Mouse (Mus musculus) limb, embryonic 10.5 days (tissue): ENCODE measurements at regions not wholly inside any gene's neighbourhood (a gene's known extent, or its start where the extent isn't known, plus 50 kb on each side); places are given as distances from the start of the nearest gene placed in this dataset.

Source experiments
- DNase-seq: peaks from one replicate; pipeline ENCODE4 v3.0.0-alpha.2; 2017; ENCODE audit warnings: low spot score
- H3K27ac ChIP-seq: fragments of 300-500 bp; sonication (generic); 2 replicates; pipeline ENCODE4 v1.5.1; 2016; ENCODE audit warnings: mild to moderate bottlenecking
- H3K27me3 ChIP-seq: fragments of 300-500 bp; sonication (generic); 2 replicates; pipeline ENCODE4 v1.6.1; 2016; ENCODE audit warnings: low read depth, mild to moderate bottlenecking; ENCODE audit not compliant: poor library complexity, severe bottlenecking
- H3K36me3 ChIP-seq: fragments of 300-500 bp; sonication (generic); 2 replicates; pipeline ENCODE4 v1.6.1; 2016; ENCODE audit warnings: mild to moderate bottlenecking, moderate library complexity
- H3K4me1 ChIP-seq: fragments of 300-500 bp; sonication (generic); 2 replicates; pipeline ENCODE4 v1.6.1; 2016
- H3K4me3 ChIP-seq: fragments of 300-500 bp; sonication (generic); 2 replicates; pipeline ENCODE4 v1.5.1; 2016; ENCODE audit warnings: mild to moderate bottlenecking, moderate library complexity
- H3K9me3 ChIP-seq: fragments of 300-500 bp; sonication (generic); replicated peaks from 2 replicates; pipeline ENCODE4 v1.6.1; 2016; ENCODE audit warnings: mild to moderate bottlenecking
- WGBS: fragments of 180-500 bp; shearing (Covaris S2); methylation state at CpG from one replicate; pipeline ENCODE4 v1.1.7; 2016; 5-methylcytosine and 5-hydroxymethylcytosine counted together

DNA sequence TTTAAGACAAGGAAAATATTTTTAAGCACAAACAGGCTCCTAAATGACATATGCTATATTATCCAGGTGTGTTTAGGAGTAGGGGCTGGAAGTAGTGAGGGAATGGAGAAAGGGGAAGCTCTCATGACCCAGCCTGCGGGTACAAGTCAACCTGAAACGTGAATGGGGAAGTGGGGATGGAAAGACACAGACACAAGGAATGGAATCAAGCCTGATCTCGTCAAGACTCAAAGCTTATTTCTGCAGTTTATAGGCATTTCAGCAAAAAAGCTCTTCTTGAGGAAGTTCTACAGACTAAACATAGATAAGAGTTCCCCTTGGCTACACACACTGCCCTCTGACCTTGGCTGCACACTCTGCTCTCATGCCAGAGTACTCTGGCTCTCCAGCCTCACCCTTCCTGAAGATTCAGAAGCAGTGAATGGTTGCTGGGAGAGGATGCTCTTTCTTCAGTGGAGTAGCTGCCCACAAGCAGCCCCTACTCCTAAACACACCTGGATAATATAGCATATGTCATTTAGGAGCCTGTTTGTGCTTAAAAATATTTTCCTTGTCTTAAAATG, 106.4 kb upstream of the Rrp15 start:
- H3K27ac ChIP-seq: no peak overlapping the region
- no peak for DNase-seq
- H3K4me3 ChIP-seq: no peak overlapping the region
- H3K4me1 ChIP-seq: no peaks in the 10 kb centered on the region
- H3K36me3 ChIP-seq: no peaks in the 10 kb centered on the region
- H3K27me3 ChIP-seq: no peaks in the 10 kb centered on the region
- WGBS: 80% methylated on average over 3 of the region's 3 CpGs
- no peaks in the 10 kb centered on the region for H3K9me3 ChIP-seq

DNA sequence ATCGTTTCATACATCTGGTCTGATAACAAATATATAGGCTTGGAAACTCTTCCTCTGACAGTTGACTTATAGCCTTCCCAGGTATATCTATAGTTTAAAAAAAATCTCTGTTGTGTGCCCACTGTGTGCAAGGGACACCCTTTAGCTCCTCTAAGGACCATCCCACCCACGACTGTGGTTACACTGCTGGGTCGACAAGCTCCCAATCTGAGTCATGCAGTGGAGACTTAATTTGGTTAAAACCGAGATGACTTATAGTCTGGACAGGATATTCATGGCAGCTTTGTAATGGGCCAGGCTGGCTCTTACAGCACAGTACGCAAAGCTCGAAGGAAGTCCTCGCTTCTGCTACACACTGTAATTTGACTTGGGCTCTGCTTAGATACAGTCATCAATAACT, 96.1 kb upstream of the Rrp15 start:
- peaks cover 16% of the 10 kb centered on the region; the same call in 1 of the 2 replicates for H3K27me3 ChIP-seq
- 89% methylated on average over 7 of the region's 7 CpGs for WGBS
- no peak for DNase-seq
- no peaks in the 10 kb centered on the region for H3K9me3 ChIP-seq
- H3K4me1 ChIP-seq: peaks cover 4% of the 10 kb centered on the region; the same call in 1 of the 2 replicates
- no peak overlapping the region for H3K4me3 ChIP-seq
- H3K27ac ChIP-seq: no peak overlapping the region
- H3K36me3 ChIP-seq: no peaks in the 10 kb centered on the region

DNA sequence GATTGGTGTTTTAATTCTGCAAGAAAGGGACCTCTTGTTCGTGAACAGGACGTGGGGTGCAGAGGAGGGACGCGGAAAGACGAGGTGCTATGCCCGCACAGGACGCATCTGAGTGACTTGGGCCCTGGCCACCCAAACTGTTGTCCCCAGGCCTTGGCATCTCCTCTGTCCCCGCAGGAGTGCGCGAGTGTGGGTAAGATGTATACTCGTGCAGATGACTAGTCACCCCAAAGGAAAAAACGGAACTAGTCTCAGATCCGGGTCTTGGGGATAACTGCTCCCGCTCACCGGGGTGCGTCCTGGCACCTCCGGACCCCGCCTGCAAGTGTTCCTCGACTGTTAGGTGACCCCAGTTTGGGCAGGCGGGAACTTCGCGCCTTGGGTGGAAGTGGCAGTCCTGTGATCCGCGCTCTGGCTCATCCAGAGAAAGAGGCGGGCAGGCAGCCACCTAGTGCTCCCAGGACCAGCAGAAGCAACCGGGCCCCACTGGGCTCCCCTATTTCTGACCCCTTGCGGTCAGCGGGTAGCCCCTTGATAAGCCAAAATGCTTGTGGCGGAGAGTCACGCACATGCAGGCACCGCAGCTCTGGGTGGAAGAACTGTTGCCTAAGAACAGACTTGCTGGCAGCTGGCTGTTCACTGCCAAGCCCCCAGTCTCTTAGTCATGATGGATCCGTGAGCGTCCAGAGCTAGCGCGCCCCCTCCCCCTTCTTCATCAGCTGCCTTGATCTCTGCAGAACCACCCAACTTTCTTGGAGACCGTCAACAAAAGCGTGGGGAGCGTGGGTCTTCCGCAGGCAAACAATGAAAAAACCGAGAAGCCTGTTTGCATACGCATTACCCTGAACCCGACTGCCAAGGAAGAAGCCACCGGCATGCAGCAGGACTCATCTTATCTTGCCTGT, 85.0 kb upstream of the Rrp15 start:
- no peaks in the 10 kb centered on the region for H3K9me3 ChIP-seq
- H3K27me3 ChIP-seq: peaks cover 52% of the 10 kb centered on the region
- peak; percentile 71 for DNase-seq
- H3K27ac ChIP-seq: peak overlapping the region; percentile 63
- peaks cover 18% of the 10 kb centered on the region for H3K4me1 ChIP-seq
- no peaks in the 10 kb centered on the region for H3K36me3 ChIP-seq
- peak overlapping the region; percentile 55 for H3K4me3 ChIP-seq
- under 1% methylated on average over 43 of the region's 43 CpGs for WGBS

DNA sequence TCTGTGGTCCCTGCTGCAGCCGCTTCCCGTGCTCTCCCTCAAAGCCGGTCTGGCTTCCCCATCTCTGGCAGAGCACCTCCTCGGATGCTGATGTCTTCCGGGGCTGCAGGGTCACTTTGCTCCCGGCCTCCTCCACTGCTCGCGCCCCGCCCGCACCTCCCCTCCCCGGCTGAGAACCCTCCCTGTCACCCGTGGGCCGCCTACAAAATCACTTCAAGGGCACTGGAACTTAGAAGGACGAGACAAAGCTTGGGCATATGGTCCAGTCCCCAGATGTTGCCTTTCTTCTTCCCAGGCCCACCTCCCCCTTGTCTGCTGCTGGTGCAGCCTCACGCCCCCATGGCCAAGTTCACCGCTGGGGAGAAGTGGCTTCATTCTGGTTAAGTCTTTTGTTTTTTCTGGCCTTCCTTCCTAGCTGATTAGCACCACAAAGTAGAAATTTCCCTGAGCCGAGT, 84.3 kb upstream of the Rrp15 start:
- WGBS: under 1% methylated on average over 17 of the region's 17 CpGs
- H3K27ac ChIP-seq: peak overlapping the region; percentile 73
- peak overlapping the region; percentile 55 for H3K4me3 ChIP-seq
- H3K27me3 ChIP-seq: peaks cover 52% of the 10 kb centered on the region
- no peaks in the 10 kb centered on the region for H3K36me3 ChIP-seq
- DNase-seq: peak; percentile 58
- H3K9me3 ChIP-seq: no peaks in the 10 kb centered on the region
- peaks cover 18% of the 10 kb centered on the region for H3K4me1 ChIP-seq

DNA sequence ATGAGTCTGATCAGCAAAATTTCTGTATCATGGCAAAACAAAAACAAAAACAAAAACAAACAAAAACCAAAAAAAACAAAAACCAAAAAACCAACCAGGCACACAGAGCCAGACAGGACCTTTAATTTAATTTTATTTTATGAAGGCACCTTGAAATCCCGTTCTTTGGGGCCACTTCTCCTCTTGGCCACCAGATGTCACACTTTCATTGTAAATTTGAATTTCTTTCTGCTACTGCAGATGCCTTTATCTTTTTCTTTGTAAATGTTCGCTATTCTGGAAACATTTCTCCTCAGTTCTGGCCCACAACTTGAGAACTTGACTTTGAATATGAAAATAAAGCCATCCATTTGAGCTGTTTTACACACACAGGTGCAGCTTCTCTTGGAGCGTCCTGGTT, 78.6 kb upstream of the Rrp15 start:
- Histone ChIP-seq H3K4me3 (no peak overlapping the region), H3K4me1 (no peaks in the 10 kb centered on the region), H3K36me3 (no peaks in the 10 kb centered on the region), H3K27ac (no peak overlapping the region), H3K27me3 (peaks cover 22% of the 10 kb centered on the region), H3K9me3 (no peaks in the 10 kb centered on the region)
- WGBS: 31% methylated on average over 3 of the region's 3 CpGs
- no peak for DNase-seq

DNA sequence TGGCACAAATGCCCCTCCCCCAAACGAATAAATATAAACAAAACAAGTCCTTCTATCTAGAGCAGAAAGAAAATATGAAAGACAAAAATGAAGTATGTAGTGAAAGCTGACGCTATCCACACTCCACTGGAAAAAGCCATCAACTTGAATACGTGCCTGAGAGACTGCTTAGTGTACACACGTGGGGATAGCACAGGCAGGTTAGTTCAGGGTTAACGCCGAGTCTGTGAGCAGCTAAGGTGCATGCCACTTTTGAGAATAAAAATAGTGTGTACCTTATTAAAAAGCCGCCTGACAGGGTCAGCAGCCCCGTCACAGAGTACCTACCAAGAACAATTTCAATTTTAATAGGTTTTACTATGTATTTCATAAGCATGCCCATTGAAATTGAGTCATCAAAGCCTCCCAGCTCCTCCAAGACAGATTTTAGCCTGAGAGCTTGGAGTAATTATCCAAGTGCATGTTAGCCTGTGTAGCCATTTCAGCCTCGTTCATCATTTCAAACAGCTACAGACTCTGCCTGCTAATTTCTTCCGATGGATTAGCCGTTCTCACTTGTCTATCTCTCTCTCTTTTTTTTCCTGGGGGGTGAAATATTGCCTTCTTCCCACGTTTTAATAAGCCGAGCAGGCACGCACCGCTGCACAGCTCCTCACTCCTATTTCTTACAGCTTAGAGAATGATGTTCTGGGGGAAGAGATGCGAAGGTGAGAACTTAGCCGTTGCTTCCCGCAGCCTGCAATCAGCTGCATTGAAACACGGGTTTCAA, 59.2 kb upstream of the Rrp15 start:
- DNase-seq: no peak
- Histone ChIP-seq H3K27me3 (no peaks in the 10 kb centered on the region), H3K36me3 (no peaks in the 10 kb centered on the region), H3K9me3 (no peaks in the 10 kb centered on the region), H3K27ac (no peak overlapping the region), H3K4me1 (peaks cover 8% of the 10 kb centered on the region; the same call in 1 of the 2 replicates), H3K4me3 (no peak overlapping the region)
- WGBS: 64% methylated on average over 19 of the region's 19 CpGs

DNA sequence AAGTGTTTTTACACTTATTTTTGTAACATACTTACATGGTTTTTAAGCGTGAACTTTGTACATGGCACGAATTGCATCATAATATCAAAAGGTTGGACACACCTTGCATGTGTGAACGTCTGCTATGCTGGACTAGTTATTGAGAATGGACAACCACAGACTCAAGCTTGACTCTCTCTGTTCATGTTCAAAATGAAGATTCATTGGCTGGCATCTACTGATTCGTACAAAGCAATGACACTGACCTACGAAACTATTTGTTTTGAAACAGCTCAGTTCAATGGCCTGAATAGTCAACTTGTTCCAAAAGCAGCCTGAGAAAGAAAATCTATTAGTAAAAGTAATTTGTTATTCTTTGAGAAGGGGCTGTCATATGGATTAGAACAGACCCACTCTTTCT, 55.3 kb upstream of the Rrp15 start:
- WGBS: 89% methylated on average over 5 of the region's 5 CpGs
- no peak overlapping the region for H3K4me3 ChIP-seq
- no peaks in the 10 kb centered on the region for H3K9me3 ChIP-seq
- no peak overlapping the region for H3K27ac ChIP-seq
- no peak for DNase-seq
- H3K27me3 ChIP-seq: no peaks in the 10 kb centered on the region
- no peaks in the 10 kb centered on the region for H3K36me3 ChIP-seq
- peaks cover 8% of the 10 kb centered on the region; the same call in 1 of the 2 replicates for H3K4me1 ChIP-seq
